Mouse (Mus musculus) embryonic facial prominence, embryonic 10.5 days (tissue): ENCODE measurements around the gene Tinagl1. TPM values are rescaled to one million over a fixed set of nuclear protein-coding genes. Genes with fewer than 3 reads are reported as not detected.

ENCODE experiments used
- DNase-seq: peaks from one replicate; pipeline ENCODE4 v3.0.0-alpha.2; 2017; ENCODE audit warnings: low spot score
- H3K27ac ChIP-seq: fragments of 300-500 bp; sonication (generic); replicated peaks from 2 replicates; pipeline ENCODE4 v1.5.1; 2016; ENCODE audit warnings: mild to moderate bottlenecking
- H3K27me3 ChIP-seq: fragments of 300-500 bp; sonication (generic); replicated peaks from 2 replicates; pipeline ENCODE4 v1.6.1; 2016; ENCODE audit warnings: low read depth, mild to moderate bottlenecking; ENCODE audit not compliant: poor library complexity, severe bottlenecking
- H3K36me3 ChIP-seq: fragments of 300-500 bp; sonication (generic); replicated peaks from 2 replicates; pipeline ENCODE4 v1.6.1; 2016; ENCODE audit warnings: mild to moderate bottlenecking, moderate library complexity
- H3K4me1 ChIP-seq: fragments of 300-500 bp; sonication (generic); 2 replicates; pipeline ENCODE4 v1.6.1; 2016
- H3K4me3 ChIP-seq: fragments of 300-500 bp; sonication (generic); 2 replicates; pipeline ENCODE4 v1.5.1; 2016; ENCODE audit warnings: mild to moderate bottlenecking, moderate library complexity
- H3K9me3 ChIP-seq: fragments of 300-500 bp; sonication (generic); 2 replicates; pipeline ENCODE4 v1.6.1; 2016; ENCODE audit warnings: mild to moderate bottlenecking
- WGBS: fragments of 180-500 bp; shearing (Covaris S2); methylation state at CpG from one replicate; pipeline ENCODE4 v1.1.7; 2016; 5-methylcytosine and 5-hydroxymethylcytosine counted together
- polyA plus RNA-seq: library from polyadenylated mRNA; unstranded; fragments of >200 nt; fragmentation: Nextera tagmentation; extraction: Ambion mirVana; gene quantifications from 2 replicates; pipeline ENCODE4 v1.2.1, GENCODE M21; 2016

The Tinagl1 gene
- polyA plus RNA-seq, 1 experiment from 2014 or later = 10.7 TPM

DNA sequence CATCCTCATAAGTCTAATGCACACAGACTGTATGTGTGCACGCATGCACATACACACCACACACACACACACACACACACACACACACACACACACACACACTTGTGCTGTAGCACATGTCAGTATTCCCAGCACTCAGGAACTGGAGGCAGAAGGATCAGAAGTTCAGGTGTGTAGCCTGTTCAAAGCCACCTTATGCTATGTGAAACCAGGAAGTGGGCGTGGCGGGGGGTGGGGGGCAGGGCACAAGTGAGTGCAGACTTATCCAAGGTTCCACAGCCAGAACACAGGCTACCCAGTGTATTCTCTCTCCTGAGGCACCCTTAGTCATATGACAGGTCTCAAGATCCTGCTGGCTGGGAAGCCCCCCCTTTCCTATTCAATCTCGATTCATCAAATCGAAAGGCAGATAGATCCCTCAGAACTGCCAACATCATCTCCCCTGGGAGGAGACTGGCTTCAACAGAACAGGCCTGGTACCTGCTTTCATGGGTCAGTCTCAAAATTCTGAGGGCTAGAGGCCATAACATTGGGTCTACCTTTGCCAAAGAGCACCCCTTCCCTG is 1.3 kb upstream of the Tinagl1 start:
- peaks cover 63% of the 10 kb centered on the region for H3K27me3 ChIP-seq
- no peak for DNase-seq
- no peak overlapping the region for H3K4me3 ChIP-seq
- H3K9me3 ChIP-seq = no peaks in the 10 kb centered on the region
- WGBS = 71% methylated on average over 5 of the region's 5 CpGs
- H3K27ac ChIP-seq = no peak overlapping the region; the same call in 1 of the 2 replicates
- H3K36me3 ChIP-seq = no peaks in the 10 kb centered on the region
- peaks cover 72% of the 10 kb centered on the region for H3K4me1 ChIP-seq

DNA sequence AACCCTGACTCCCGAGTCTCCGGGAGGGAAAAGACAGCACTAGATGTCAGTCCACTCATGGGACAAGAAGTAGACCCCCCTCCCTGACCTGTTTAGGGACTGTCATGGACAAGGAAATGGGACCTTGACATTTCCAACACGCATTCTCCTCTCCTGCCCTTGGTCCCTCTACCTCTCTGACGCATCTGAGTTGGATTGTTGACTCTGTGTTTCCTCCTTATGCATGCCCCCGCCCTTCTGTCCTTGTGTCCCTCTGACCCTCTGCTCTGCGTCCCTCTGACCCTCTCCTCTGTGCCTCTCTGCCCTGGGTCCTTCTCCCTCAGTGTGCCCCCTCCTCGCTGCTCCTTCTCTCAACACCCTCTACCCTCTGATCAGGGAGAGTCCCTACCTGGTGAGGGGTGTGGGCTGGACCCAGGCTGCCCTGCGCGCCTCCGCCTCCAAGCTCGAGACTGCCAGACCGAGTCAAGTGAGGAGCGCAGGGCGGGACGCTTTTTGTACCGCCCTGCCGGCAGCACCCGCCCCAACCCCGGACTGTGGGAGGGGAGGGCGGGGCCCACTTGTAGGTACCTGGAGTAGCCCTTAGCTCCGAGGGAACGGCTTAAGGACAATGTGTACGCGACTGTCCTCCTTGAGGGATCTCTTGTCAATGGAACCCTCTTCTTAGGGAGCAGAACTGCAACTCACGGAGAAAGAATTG is 439 bp downstream of the Tinagl1 start:
- H3K36me3 ChIP-seq = no peaks in the 10 kb centered on the region
- H3K27me3 ChIP-seq = peaks cover 58% of the 10 kb centered on the region
- WGBS = 3% methylated on average over 25 of the region's 25 CpGs

DNA sequence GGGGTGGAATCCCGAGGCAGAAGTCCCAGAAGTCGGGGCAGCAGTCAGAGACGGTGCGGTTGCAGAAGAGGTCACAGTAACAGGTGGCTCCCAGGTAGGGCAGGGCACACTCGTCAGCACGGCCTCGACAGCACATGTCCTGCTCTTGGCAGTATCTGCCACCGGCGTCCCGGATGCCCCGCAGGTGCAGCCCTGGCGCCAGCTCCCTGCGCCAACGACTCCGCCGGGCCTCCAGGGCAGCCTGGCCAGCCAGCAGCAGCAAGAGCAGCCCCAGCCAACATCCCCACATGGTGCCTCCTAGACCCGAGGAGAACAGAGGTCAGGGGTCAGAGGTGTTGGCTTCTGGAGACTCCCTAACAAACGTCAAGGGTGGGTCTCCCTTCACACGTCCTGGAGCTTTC is 1.0 kb downstream of the Tinagl1 start:
- Histone ChIP-seq H3K4me1 (peaks cover 76% of the 10 kb centered on the region), H3K9me3 (no peaks in the 10 kb centered on the region), H3K27me3 (peaks cover 56% of the 10 kb centered on the region), H3K27ac (peak overlapping the region; percentile 73), H3K4me3 (peak overlapping the region; percentile 48), H3K36me3 (no peaks in the 10 kb centered on the region)
- DNase-seq = no peak
- 34% methylated on average over 19 of the region's 19 CpGs for WGBS

More for the DNA sequence above, 439 bp downstream of the Tinagl1 start:
- Histone ChIP-seq H3K4me3 (peak overlapping the region; percentile 48), H3K27ac (peak overlapping the region; percentile 73), H3K4me1 (peaks cover 71% of the 10 kb centered on the region), H3K9me3 (no peaks in the 10 kb centered on the region)
- DNase-seq = peak; percentile 68

DNA sequence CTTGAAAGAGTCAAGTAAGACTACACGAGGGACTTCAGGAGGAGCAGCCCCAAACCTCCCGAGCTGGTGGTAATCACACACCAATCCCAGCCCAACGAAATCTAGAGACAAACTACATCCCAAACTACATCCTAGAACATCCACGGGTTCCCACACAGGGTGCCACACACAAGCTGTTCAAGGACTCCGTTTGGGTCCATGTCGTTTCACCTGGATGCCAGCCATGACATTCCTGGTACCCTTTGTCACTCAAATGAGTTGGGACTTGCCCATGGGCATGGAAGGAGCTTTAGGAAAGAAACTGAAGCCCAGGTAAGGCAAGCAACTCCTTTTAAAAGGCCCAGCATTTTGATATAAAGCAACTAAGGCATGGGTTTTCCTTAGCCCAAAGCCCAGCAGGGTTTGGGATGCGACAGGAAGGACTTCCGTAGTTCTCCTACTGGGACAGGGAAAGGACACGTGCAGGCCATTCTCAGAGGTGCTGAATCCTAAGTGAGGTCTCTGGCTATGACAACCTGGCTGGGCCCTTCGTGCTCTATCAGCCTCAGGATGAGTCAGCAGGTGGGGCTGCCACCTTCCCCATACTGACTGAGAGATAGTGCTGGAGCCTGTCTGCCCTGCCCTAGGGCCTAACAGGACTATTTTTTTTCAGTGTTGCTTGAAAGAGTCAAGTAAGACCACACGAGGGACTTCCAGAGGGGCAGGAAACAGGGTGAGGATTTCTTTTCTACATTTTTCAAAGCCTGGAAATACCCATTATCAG is 1.7 kb downstream of the Tinagl1 start:
- peaks cover 83% of the 10 kb centered on the region for H3K4me1 ChIP-seq
- WGBS = 70% methylated on average over 11 of the region's 11 CpGs
- DNase-seq = no peak
- H3K4me3 ChIP-seq = peak overlapping the region; percentile 48; the same call in 1 of the 2 replicates
- peak overlapping the region; percentile 78; the same call in 1 of the 2 replicates for H3K27ac ChIP-seq
- H3K36me3 ChIP-seq = no peaks in the 10 kb centered on the region
- H3K9me3 ChIP-seq = no peaks in the 10 kb centered on the region
- peaks cover 59% of the 10 kb centered on the region for H3K27me3 ChIP-seq

DNA sequence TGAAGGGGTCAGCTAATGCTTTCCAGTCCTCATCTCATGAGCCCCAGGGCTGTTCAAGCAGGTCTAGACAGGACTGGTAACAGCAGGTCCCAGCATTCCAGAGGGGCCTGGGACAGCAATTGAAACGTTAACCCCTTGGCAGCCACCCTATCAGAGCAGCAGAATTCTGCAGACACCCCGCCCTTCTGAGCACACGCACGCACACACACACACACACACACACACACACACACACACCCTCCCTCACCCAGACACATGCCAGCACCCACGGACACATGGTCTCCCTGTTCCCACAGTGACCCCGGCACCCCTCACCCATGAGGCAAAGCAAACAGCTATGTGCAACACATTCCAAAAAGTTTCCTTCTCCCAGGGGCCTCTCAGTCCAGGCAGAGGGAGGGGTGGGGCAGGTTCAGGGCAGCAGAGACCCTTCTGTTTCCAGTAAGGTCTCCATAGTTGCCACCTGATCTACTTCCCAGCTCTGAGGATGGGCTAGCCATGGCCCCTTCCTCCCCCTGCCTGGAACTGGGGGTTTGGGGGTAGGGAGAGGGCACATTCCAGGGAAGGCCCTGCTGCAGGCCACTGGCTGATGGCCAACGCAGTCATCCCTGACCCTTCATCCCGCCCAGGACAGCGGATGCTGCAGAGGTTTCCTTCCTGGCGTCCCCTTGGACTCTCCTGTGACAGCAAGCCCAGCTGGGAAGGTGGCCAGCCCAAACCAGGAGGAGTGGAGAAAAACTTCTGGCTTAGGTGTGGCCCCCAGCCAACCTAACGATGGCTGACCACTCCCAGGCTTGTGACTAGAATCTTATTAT is 2.8 kb downstream of the Tinagl1 start:
- Histone ChIP-seq H3K4me1 (peaks cover 87% of the 10 kb centered on the region), H3K9me3 (no peaks in the 10 kb centered on the region), H3K27me3 (peaks cover 67% of the 10 kb centered on the region), H3K4me3 (0 out of 2 replicates have a peak overlapping the region, but pooled peaks have one; percentile 24), H3K36me3 (no peaks in the 10 kb centered on the region), H3K27ac (peak overlapping the region; percentile 78)
- DNase-seq = peak; percentile 68
- WGBS = 48% methylated on average over 11 of the region's 11 CpGs

DNA sequence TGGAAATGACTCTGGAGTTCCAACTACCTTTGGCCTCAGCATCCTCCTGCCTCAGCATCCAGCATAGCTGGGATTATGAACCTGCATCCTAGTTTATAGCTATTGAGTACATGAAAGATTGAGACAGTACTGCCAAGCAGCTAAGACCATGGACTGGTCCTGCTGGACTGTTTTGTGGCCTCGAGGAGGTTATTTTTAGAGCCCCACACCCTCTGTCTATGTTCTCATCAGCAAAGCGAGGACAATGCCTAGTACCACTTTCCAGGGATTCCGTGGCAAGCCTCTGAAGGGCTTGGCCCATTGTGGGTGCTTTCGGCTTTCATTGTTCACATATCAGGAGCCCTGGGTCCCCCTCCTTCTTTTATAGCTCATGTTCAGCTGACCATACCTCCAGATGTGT is 4.6 kb downstream of the Tinagl1 start:
- Histone ChIP-seq H3K27me3 (peaks cover 67% of the 10 kb centered on the region), H3K4me1 (peaks cover 85% of the 10 kb centered on the region), H3K27ac (no peak overlapping the region), H3K36me3 (no peaks in the 10 kb centered on the region; the same call in 1 of the 2 replicates), H3K4me3 (no peak overlapping the region), H3K9me3 (no peaks in the 10 kb centered on the region)
- WGBS = 90% methylated on average over 4 of the region's 4 CpGs
- no peak for DNase-seq

DNA sequence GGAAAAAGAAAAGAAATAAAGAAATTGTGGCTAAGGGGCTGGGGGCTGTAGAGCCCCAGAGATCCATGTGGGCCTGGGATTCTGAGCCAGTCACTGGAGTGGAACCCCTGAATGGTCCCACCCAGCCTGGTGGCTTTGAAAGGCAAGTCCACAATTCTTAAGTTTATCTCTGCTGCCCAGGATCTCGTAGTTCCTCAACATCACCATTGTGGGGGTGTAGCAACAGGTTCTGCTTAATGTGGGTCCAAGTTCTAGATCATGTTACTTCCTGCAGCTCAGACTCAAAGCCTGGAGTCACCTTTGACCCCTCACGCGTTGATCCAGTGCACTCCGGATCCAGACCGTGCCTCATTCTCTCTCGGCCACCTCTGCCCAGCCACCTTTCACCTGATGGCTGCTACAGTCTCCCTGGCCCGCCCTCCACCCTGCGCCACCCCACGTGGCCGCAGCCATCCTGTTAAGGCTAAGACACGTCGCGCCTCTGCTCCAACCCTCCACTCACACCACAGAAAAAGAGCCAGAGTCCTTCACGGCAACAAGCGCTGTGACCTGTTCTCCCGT is 5.4 kb downstream of the Tinagl1 start:
- no peaks in the 10 kb centered on the region; the same call in 1 of the 2 replicates for H3K36me3 ChIP-seq
- no peak for DNase-seq
- WGBS = 83% methylated on average over 16 of the region's 16 CpGs
- peaks cover 77% of the 10 kb centered on the region for H3K4me1 ChIP-seq
- no peak overlapping the region for H3K4me3 ChIP-seq
- peaks cover 67% of the 10 kb centered on the region for H3K27me3 ChIP-seq
- no peak overlapping the region for H3K27ac ChIP-seq
- no peaks in the 10 kb centered on the region for H3K9me3 ChIP-seq

DNA sequence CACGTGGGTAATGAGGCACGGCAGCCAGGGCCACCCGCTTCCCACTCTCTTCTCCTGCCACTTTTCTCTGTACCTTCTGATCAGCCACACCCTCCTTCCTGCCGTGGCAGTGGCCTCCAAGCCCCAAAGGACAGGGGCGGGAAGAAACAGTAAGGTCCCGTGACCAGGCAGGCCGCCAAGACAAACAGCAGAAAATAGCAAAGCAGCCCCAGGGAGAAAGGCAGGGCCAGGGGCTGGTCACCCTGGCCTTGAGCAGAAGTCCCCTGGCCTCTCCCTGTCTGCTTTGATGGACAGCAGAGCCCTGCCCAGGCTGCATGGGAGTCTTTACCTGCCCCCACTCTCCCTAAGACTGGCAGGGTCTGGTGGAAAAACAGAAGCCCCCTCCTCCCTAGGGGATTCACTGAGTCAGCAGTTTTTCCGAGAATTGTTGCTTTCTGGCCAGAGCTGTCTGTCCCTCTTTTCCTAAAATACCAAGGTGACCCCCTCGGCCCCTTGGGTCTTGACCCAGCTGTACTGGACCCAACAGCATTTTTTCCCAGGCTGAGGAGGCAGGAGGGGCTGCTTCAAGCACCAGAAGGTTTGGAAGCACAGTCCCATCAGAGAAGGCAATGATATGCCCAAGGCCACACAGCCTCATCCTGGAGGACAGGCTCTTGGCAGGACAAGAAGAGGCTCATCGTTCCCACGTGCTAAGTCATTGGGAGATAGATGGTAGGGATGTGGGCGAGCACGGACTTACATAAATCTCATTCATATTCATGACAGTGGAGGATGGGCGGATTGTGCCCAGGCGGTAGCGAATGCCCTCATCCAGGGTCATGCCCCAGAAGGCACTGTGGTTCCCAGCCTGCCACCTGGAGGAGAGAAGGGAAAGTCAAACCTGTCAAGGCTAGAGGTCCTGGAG is 6.4 kb downstream of the Tinagl1 start:
- no peaks in the 10 kb centered on the region; the same call in 1 of the 2 replicates for H3K36me3 ChIP-seq
- DNase-seq = peak; percentile 66
- H3K4me1 ChIP-seq = peaks cover 74% of the 10 kb centered on the region
- H3K27ac ChIP-seq = peak overlapping the region; percentile 2
- WGBS = 40% methylated on average over 16 of the region's 16 CpGs
- H3K9me3 ChIP-seq = no peaks in the 10 kb centered on the region
- peaks cover 67% of the 10 kb centered on the region for H3K27me3 ChIP-seq
- H3K4me3 ChIP-seq = no peak overlapping the region

DNA sequence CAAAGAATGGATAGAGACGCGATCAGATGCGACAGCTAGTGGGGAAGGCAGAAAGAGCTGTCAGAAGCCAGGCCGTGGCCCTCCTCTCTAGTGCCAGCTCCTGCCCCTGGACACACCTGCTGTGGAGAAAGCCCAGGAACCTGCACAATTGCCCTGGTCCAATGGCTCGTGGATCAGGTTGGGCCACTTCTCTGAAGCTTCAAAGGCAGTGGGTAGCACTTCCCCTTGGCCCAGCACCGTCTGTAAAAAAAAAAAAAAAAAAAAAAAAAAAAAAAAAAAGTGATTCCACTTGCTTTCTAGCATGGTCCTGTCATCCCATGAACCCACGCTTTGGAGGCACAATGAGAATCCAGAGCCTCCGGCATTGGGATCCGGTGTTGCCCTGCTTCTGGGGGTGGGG is 7.1 kb downstream of the Tinagl1 start:
- no peaks in the 10 kb centered on the region; the same call in 1 of the 2 replicates for H3K36me3 ChIP-seq
- no peaks in the 10 kb centered on the region for H3K9me3 ChIP-seq
- 0 out of 2 replicates have a peak overlapping the region, but pooled peaks have one; percentile 1 for H3K27ac ChIP-seq
- WGBS = 50% methylated on average over 9 of the region's 9 CpGs
- peaks cover 74% of the 10 kb centered on the region for H3K4me1 ChIP-seq
- no peak for DNase-seq
- peaks cover 67% of the 10 kb centered on the region for H3K27me3 ChIP-seq
- peak overlapping the region; percentile 38 for H3K4me3 ChIP-seq

DNA sequence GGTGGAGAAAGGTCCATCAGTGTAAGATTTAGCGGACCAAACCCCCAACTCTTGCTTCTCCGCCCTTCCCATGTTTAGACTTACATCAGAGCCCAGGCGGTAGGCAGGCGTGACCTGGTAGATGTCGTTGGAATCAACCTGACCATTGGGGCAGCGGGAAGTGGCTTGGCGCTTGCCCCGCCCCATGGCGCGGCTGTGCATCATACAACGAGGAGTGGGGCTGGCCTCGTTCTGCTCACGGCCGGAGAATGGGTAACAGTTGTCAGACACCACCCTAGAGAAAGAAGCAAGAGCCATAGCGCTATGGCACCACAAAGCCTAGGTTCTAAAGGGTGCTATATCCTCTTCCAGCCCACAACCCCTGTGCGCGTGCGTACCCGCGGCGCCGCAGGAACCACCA is 7.6 kb downstream of the Tinagl1 start:
- Histone ChIP-seq H3K9me3 (no peaks in the 10 kb centered on the region), H3K4me1 (peaks cover 73% of the 10 kb centered on the region), H3K36me3 (no peaks in the 10 kb centered on the region; the same call in 1 of the 2 replicates), H3K27ac (0 out of 2 replicates have a peak overlapping the region, but pooled peaks have one; percentile 1), H3K4me3 (peak overlapping the region; percentile 38), H3K27me3 (peaks cover 67% of the 10 kb centered on the region)
- peak; percentile 37 for DNase-seq
- 44% methylated on average over 22 of the region's 22 CpGs for WGBS

DNA sequence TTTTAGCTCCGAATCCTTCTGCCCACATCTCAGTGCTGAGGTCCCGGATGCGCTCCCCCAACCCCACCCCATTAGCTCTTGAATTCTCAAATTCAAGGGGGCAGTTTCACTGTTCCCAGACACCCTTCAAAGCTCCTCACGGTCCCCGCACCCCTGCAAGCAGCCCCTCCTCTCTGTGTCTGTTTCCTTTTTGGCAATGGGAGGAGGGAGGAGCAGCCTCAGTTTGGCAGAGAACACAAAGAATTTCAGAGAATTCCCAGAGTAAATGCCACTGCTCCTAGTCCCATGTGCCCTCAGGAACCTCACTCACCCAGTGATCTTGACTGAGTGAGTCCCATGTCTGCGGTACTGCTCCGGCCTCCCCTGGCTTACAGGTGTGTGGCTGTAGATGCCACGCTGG is 8.3 kb downstream of the Tinagl1 start:
- peaks cover 70% of the 10 kb centered on the region for H3K4me1 ChIP-seq

More for the DNA sequence above, 8.3 kb downstream of the Tinagl1 start:
- DNase-seq = no peak
- H3K9me3 ChIP-seq = no peaks in the 10 kb centered on the region
- H3K4me3 ChIP-seq = no peak overlapping the region
- peaks cover 71% of the 10 kb centered on the region for H3K27me3 ChIP-seq
- 82% methylated on average over 8 of the region's 8 CpGs for WGBS
- H3K36me3 ChIP-seq = no peaks in the 10 kb centered on the region; the same call in 1 of the 2 replicates
- H3K27ac ChIP-seq = 0 out of 2 replicates have a peak overlapping the region, but pooled peaks have one; percentile 1
